Mouse (Mus musculus): ENCODE measurements around the gene Usp18.

The Usp18 gene

GRCm38 (mm10) chr6:121224993-121225392, 20.7 kb upstream of the Usp18 start:
- DNase-seq (ENCODE audit: low read depth) = peak; percentile 69

- peak; percentile 59 for DNase-seq (ENCODE audit: low read depth)
Observed at GRCm38 (mm10) chr6:121226043-121226442, 19.7 kb upstream of the Usp18 start.

- peak; percentile 52 for DNase-seq (ENCODE audit: low read depth)
Observed at GRCm38 (mm10) chr6:121226744-121227143, 19.0 kb upstream of the Usp18 start.

- DNase-seq (ENCODE audit: low read depth) = no peak
Observed at GRCm38 (mm10) chr6:121228421-121228820, 17.3 kb upstream of the Usp18 start.

- no peak for DNase-seq (ENCODE audit: low read depth)
Observed at GRCm38 (mm10) chr6:121232652-121233051, 13.1 kb upstream of the Usp18 start.

GRCm38 (mm10) chr6:121236386-121236785, 9.3 kb upstream of the Usp18 start:
- DNase-seq (ENCODE audit: low read depth) = no peak

GRCm38 (mm10) chr6:121238209-121238608, 7.5 kb upstream of the Usp18 start:
- no peak for DNase-seq (ENCODE audit: low read depth)

GRCm38 (mm10) chr6:121241780-121242179, 3.9 kb upstream of the Usp18 start:
- peak; percentile 49 for DNase-seq (ENCODE audit: low read depth)

GRCm38 (mm10) chr6:121243161-121243560, 2.5 kb upstream of the Usp18 start:
- DNase-seq (ENCODE audit: low read depth) = no peak

GRCm38 (mm10) chr6:121246037-121246361, 293 bp downstream of the Usp18 start:
- no peak for DNase-seq (ENCODE audit: low read depth)

- no peak for DNase-seq (ENCODE audit: low read depth)
Observed at GRCm38 (mm10) chr6:121250406-121250805, 4.7 kb downstream of the Usp18 start.

- DNase-seq (ENCODE audit: low read depth) = no peak
Observed at GRCm38 (mm10) chr6:121251256-121251655, 5.5 kb downstream of the Usp18 start.

- DNase-seq (ENCODE audit: low read depth) = peak; percentile 76
Observed at GRCm38 (mm10) chr6:121260548-121260947, 14.8 kb downstream of the Usp18 start.

GRCm38 (mm10) chr6:121261233-121261632, 15.5 kb downstream of the Usp18 start:
- DNase-seq (ENCODE audit: low read depth) = no peak

GRCm38 (mm10) chr6:121262004-121262403, 16.3 kb downstream of the Usp18 start:
- no peak for DNase-seq (ENCODE audit: low read depth)

GRCm38 (mm10) chr6:121262496-121262895, 16.8 kb downstream of the Usp18 start:
- no peak for DNase-seq (ENCODE audit: low read depth)

GRCm38 (mm10) chr6:121270156-121270555, 24.4 kb downstream of the Usp18 start:
- no peak for DNase-seq (ENCODE audit: low read depth)

GRCm38 (mm10) chr6:121271707-121272074, 26.0 kb downstream of the Usp18 start:
- DNase-seq (ENCODE audit: low read depth) = no peak

GRCm38 (mm10) chr6:121272075-121272800, 26.5 kb downstream of the Usp18 start:
- DNase-seq (ENCODE audit: low read depth) = peak; percentile 84

- peak; percentile 83 for DNase-seq (ENCODE audit: low read depth)
Observed at GRCm38 (mm10) chr6:121274356-121274755, 28.6 kb downstream of the Usp18 start.

- DNase-seq (ENCODE audit: low read depth) = peak; percentile 59
Observed at GRCm38 (mm10) chr6:121284132-121284531, 38.4 kb downstream of the Usp18 start.

- no peak for DNase-seq (ENCODE audit: low read depth)
Observed at GRCm38 (mm10) chr6:121299317-121299716, 53.6 kb downstream of the Usp18 start.

GRCm38 (mm10) chr6:121299954-121300353, 54.2 kb downstream of the Usp18 start, which contains the start of gene Slc6a13:
TSS of gene Slc6a13 (plus strand) at chr6:121300227.
- DNase-seq (ENCODE audit: low read depth) = no peak

- DNase-seq (ENCODE audit: low read depth) = no peak
Observed at GRCm38 (mm10) chr6:121300504-121300903, 54.8 kb downstream of the Usp18 start.
